Mouse (Mus musculus) gastrocnemius, adult 18-20 months (tissue): ENCODE measurements at regions not wholly inside any gene's neighbourhood (a gene's known extent, or its start where the extent isn't known, plus 50 kb on each side); places are given as distances from the start of the nearest gene placed in this dataset.
A peak's percentile ranks its signal among the peaks of the same experiment; 100 is the strongest.

Source experiments
- DNase-seq: peaks from one replicate; pipeline ENCODE4 v3.0.0; 2021; ENCODE audit warnings: low spot score

- no peak for DNase-seq
Measured at GRCm38 (mm10) chr16:87295727-87296126, 58.3 kb upstream of the N6amt1 start.

GRCm38 (mm10) chr16:87292826-87293225, 61.2 kb upstream of the N6amt1 start:
- no peak for DNase-seq

- no peak for DNase-seq
Measured at GRCm38 (mm10) chr16:87291716-87292115, 62.3 kb upstream of the N6amt1 start.

GRCm38 (mm10) chr16:87285639-87286038, 68.3 kb upstream of the N6amt1 start:
- DNase-seq = no peak

- no peak for DNase-seq
Measured at GRCm38 (mm10) chr16:87284835-87285510, 69.0 kb upstream of the N6amt1 start.

DNA sequence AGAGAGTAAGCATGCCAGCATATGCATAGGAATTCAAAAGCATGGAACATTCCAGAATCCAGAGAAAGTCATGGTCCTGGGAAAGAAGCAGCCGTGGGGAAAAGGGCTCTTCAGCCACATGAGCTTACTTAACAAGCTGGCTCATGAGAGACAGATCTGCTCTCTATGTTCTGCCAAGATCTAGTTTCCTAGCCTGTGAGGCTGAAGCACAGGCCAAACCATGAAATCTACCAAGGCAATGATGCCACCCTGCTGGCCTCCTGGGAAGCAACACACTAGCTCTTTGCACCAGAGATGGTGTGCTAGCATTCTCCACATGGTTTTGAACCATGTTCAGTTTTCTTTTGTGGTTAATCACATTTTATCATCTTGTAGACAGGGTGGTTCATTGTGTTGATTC, 75.5 kb upstream of the N6amt1 start:
- peak; percentile 37 for DNase-seq

DNA sequence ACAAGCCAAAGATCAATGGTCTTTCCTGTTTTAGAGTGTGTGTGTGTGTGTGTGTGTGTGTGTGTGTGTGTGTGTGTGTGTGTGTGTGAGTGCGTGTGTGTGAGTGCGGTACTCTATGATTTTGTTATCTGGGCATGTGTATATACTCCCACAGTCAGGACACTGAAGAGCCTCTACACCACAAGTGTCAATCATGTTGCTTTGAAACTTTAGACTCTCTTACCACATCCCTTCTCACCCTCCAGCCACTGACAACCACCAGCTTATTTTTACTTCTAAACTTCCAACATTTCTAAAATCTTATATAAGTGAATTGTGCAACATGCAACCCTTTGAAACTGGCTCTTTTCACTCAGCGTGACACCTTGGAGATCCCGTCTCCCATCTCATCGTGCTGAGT, 81.6 kb upstream of the N6amt1 start:
- DNase-seq = no peak

GRCm38 (mm10) chr16:87267954-87268804, 85.8 kb upstream of the N6amt1 start:
- peak; percentile 33 for DNase-seq

DNA sequence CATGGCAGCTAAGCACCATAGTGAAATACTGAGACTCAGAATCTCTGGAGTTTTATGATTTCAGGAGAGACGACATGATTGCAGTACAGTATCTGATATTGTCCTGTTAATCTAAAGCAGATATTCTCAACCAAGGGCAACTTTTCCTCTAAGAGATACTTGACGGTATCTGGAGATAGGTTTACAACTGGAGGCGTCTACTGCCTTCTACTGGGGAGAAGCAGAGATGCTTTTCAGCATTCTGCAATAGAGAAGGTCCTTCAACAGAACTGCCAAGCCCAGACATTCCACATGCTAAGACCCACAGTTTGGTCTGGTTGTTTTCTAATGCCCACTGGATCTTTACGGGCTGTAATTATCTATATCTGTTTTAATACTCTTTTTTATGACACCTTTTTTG, 86.5 kb upstream of the N6amt1 start:
- DNase-seq = no peak

DNA sequence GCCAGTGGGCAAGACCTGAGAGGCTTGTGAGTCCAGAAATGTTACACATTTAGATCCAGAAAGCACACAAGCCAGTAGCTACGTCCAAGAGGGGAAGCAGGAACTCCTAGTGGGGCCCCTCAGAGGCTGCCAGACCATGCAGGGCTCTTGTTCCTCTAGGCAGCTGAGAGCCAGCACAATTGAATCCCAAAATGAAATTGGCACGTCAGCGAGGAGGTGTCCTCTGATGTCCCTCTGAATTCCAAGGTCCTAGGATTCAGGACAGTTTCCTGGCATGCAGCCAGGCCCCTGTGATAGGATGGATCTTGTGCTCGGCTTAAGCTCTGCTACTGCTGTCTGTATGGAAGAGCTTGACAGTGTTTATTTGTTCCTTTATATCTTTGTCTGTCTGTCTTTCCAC, 90.4 kb upstream of the N6amt1 start:
- peak; percentile 39 for DNase-seq

GRCm38 (mm10) chr16:87263041-87263440, 90.9 kb upstream of the N6amt1 start:
- DNase-seq = no peak

GRCm38 (mm10) chr16:87262497-87262896, 91.5 kb upstream of the N6amt1 start:
- no peak for DNase-seq

DNA sequence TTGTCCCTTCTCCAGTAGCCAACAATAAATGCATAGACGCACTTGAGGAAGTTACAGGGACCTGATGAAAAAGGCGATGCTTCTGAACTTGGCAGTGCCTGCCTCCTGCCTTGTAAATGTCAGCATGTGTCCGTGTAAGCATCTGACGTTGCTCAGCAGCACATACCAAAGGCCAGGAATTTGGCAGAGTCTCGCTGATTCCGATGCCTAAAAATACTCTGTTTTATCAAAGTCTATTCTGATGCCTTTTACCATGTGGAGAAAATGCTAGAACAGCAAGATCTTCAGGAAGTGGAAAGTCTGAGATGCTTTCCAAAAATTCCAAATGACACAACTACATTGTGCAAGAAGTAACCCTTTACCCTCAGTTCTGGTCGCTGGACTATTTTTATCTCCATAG, 92.5 kb upstream of the N6amt1 start:
- DNase-seq = peak; percentile 72

- DNase-seq = no peak
Measured at GRCm38 (mm10) chr16:87254736-87255135, 99.2 kb upstream of the N6amt1 start.

- no peak for DNase-seq
Measured at GRCm38 (mm10) chr16:87250531-87250930, 103.5 kb upstream of the N6amt1 start.

DNA sequence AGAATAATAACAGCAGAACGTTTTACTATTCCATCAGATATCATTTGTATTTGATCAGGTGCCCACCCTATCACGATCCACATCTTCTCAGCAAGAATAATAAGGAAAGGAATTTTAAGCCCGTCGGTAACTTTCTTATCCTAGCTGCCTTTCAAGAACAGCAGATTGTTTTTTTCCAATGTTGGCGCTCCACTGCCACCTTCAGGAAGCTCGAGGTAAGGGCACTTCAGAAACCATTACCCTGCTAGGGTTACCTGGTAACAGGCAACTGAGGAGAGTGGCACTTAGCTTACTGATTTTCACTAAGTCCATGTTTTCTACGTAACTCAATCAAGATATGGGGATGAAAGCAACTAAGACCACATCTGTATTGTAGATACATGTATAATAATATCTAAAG, 104.1 kb upstream of the N6amt1 start:
- DNase-seq = peak; percentile 25

- peak; percentile 69 for DNase-seq
Measured at GRCm38 (mm10) chr16:87248501-87249030, 105.4 kb upstream of the N6amt1 start.

- peak; percentile 78 for DNase-seq
Measured at GRCm38 (mm10) chr16:87245933-87246791, 107.8 kb upstream of the N6amt1 start.

DNA sequence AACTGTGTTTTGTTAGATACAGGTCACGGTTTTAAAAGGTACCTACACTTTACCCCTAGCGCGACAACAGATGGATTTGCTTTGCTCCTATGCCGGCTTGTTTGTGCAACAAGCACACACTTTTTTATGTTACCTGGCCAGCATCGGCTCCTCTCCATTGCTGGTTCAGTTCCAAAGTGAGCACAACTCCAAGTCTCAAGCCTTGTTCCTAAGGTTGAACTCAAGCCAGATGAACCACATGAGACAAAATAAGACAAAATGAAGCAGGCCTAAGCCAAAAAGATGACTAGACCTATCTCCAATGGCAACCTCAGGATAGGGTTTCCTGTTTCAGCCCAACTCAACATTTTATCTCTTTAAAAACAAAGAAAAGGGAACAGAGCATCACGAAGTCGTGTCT, 108.5 kb upstream of the N6amt1 start:
- DNase-seq = no peak

DNA sequence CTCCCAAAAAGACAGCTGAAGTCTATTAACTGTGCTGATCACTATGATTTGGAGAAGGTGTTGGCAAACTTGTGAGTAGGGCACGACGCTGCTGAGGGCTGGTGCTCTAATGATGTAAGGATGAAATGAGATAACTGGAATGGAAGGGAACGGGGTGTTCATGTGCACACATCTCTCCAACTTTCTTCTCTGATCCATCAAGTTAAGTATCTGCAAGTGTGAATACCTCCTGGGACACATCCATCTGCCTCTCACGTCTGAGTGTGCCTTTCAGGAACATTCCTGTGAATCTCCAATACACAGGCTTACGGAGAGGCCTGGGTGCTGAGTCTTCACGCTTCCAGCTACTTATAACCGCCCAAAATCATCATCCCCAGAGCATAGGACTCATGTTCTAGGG, 112.0 kb upstream of the N6amt1 start:
- DNase-seq = no peak

GRCm38 (mm10) chr16:87239105-87239504, 114.9 kb upstream of the N6amt1 start:
- no peak for DNase-seq

- DNase-seq = no peak
Measured at GRCm38 (mm10) chr16:87234199-87234598, 119.8 kb upstream of the N6amt1 start.
